Mouse (Mus musculus): ENCODE data around the gene Opcml. TPM values are rescaled to one million over a fixed set of nuclear protein-coding genes. Genes with fewer than 3 reads are reported as not detected.

Opcml gene
- polyA plus RNA-seq, 1 experiment from 2014 or later, result 36.5 TPM

- no peaks in the 10 kb centered on the region for H3K27me3 ChIP-seq (ENCODE audit: control insufficient read depth, insufficient read depth, low read length)
- no peaks in the 10 kb centered on the region for H3K36me3 ChIP-seq (ENCODE audit: control insufficient read depth, insufficient read depth, low read length)
- H3K4me1 ChIP-seq (ENCODE audit: control insufficient read depth, insufficient read depth, low read length), result no peaks in the 10 kb centered on the region
- ATAC-seq (ENCODE audit: low FRiP score, low TSS enrichment) (no peak), DNase-seq (no peak)
- no peaks in the 10 kb centered on the region for H3K9me3 ChIP-seq (ENCODE audit: control insufficient read depth, low read length)
- no peak overlapping the region for H3K27ac ChIP-seq (replicated peaks; ENCODE audit: low read depth, low read length)
- H3K4me2 ChIP-seq (ENCODE audit: low read length), result no peak overlapping the region
- H3K4me3 ChIP-seq (replicated peaks; ENCODE audit: low read depth, low read length), result no peak overlapping the region
- WGBS, result 81% methylated on average over 2 of the region's 2 CpGs
- H3K9ac ChIP-seq (replicated peaks; ENCODE audit: low read length), result no peak overlapping the region
Observed at GRCm38 (mm10) chr9:28488499-28488898, 697.9 kb downstream of the Opcml start.

GRCm38 (mm10) chr9:28489828-28490227 lies 699.3 kb downstream of the Opcml start:
- no peaks in the 10 kb centered on the region for H3K9me3 ChIP-seq (ENCODE audit: control insufficient read depth, low read length)
- H3K4me2 ChIP-seq (ENCODE audit: low read length), result no peak overlapping the region
- no peak for ATAC-seq (ENCODE audit: low FRiP score, low TSS enrichment)
- no peak overlapping the region for H3K4me3 ChIP-seq (replicated peaks; ENCODE audit: low read depth, low read length)
- no peak for DNase-seq
- H3K27ac ChIP-seq (replicated peaks; ENCODE audit: low read depth, low read length), result no peak overlapping the region
- WGBS, result 81% methylated on average over 4 of the region's 4 CpGs
- no peak overlapping the region for H3K9ac ChIP-seq (replicated peaks; ENCODE audit: low read length)
- no peaks in the 10 kb centered on the region for H3K27me3 ChIP-seq (ENCODE audit: control insufficient read depth, insufficient read depth, low read length)
- H3K4me1 ChIP-seq (ENCODE audit: control insufficient read depth, insufficient read depth, low read length), result no peaks in the 10 kb centered on the region
- no peaks in the 10 kb centered on the region for H3K36me3 ChIP-seq (ENCODE audit: control insufficient read depth, insufficient read depth, low read length)

GRCm38 (mm10) chr9:28490410-28490809 lies 699.8 kb downstream of the Opcml start:
- DNase-seq (no peak), ATAC-seq (ENCODE audit: low FRiP score, low TSS enrichment) (no peak)
- Histone ChIP-seq H3K27ac (replicated peaks; ENCODE audit: low read depth, low read length) (no peak overlapping the region), H3K9me3 (ENCODE audit: control insufficient read depth, low read length) (no peaks in the 10 kb centered on the region), H3K9ac (replicated peaks; ENCODE audit: low read length) (no peak overlapping the region), H3K4me2 (ENCODE audit: low read length) (no peak overlapping the region), H3K27me3 (ENCODE audit: control insufficient read depth, insufficient read depth, low read length) (no peaks in the 10 kb centered on the region), H3K36me3 (ENCODE audit: control insufficient read depth, insufficient read depth, low read length) (no peaks in the 10 kb centered on the region), H3K4me1 (ENCODE audit: control insufficient read depth, insufficient read depth, low read length) (no peaks in the 10 kb centered on the region), H3K4me3 (replicated peaks; ENCODE audit: low read depth, low read length) (no peak overlapping the region)
- WGBS, result 88% methylated on average over 3 of the region's 3 CpGs

GRCm38 (mm10) chr9:28499841-28500794 lies 709.5 kb downstream of the Opcml start:
- Histone ChIP-seq H3K4me2 (ENCODE audit: low read length) (no peak overlapping the region), H3K9me3 (ENCODE audit: control insufficient read depth, low read length) (no peaks in the 10 kb centered on the region), H3K36me3 (ENCODE audit: control insufficient read depth, insufficient read depth, low read length) (no peaks in the 10 kb centered on the region), H3K27me3 (ENCODE audit: control insufficient read depth, insufficient read depth, low read length) (no peaks in the 10 kb centered on the region), H3K9ac (replicated peaks; ENCODE audit: low read length) (no peak overlapping the region), H3K4me3 (replicated peaks; ENCODE audit: low read depth, low read length) (no peak overlapping the region), H3K27ac (replicated peaks; ENCODE audit: low read depth, low read length) (no peak overlapping the region), H3K4me1 (ENCODE audit: control insufficient read depth, insufficient read depth, low read length) (no peaks in the 10 kb centered on the region)
- DNase-seq (no peak), ATAC-seq (ENCODE audit: low FRiP score, low TSS enrichment) (no peak)
- WGBS, result 72% methylated on average over 12 of the region's 12 CpGs

DNA sequence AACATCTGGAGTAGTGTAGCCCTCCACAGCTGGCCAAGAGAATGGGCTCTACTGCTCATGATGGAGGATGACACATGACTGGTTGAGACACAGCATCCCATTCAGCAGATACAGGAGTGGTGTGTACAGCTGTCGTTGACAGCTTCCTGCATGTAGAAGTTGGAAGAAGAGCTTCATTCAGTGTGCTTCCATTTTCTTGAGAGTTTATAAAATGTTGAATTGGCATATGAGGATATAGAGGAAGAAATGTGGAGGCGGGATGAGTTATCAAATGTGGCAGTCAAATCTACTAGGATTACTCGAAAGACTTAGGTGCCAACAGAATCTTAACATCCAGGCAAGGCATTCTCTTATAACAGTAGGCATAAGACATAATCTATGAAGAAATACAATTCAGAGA lies 723.3 kb downstream of the Opcml start:
- no peaks in the 10 kb centered on the region for H3K9me3 ChIP-seq (ENCODE audit: control insufficient read depth, low read length)
- no peak overlapping the region for H3K9ac ChIP-seq (replicated peaks; ENCODE audit: low read length)
- ATAC-seq (ENCODE audit: low FRiP score, low TSS enrichment) (no peak), DNase-seq (no peak)
- H3K27ac ChIP-seq (replicated peaks; ENCODE audit: low read depth, low read length), result no peak overlapping the region
- WGBS, result 88% methylated on average over 3 of the region's 3 CpGs
- no peak overlapping the region for H3K4me3 ChIP-seq (replicated peaks; ENCODE audit: low read depth, low read length)
- no peaks in the 10 kb centered on the region for H3K4me1 ChIP-seq (ENCODE audit: control insufficient read depth, insufficient read depth, low read length)
- H3K4me2 ChIP-seq (ENCODE audit: low read length), result no peak overlapping the region
- H3K27me3 ChIP-seq (ENCODE audit: control insufficient read depth, insufficient read depth, low read length), result no peaks in the 10 kb centered on the region
- H3K36me3 ChIP-seq (ENCODE audit: control insufficient read depth, insufficient read depth, low read length), result no peaks in the 10 kb centered on the region

- no peaks in the 10 kb centered on the region for H3K36me3 ChIP-seq (ENCODE audit: control insufficient read depth, insufficient read depth, low read length)
- no peaks in the 10 kb centered on the region for H3K4me1 ChIP-seq (ENCODE audit: control insufficient read depth, insufficient read depth, low read length)
- no peak overlapping the region for H3K9ac ChIP-seq (replicated peaks; ENCODE audit: low read length)
- no peak for ATAC-seq (ENCODE audit: low FRiP score, low TSS enrichment)
- H3K27ac ChIP-seq (replicated peaks; ENCODE audit: low read depth, low read length), result no peak overlapping the region
- no peak overlapping the region for H3K4me2 ChIP-seq (ENCODE audit: low read length)
- DNase-seq, result no peak
- H3K9me3 ChIP-seq (ENCODE audit: control insufficient read depth, low read length), result no peaks in the 10 kb centered on the region
- WGBS, result 84% methylated on average over 1 of the region's 1 CpGs
- H3K27me3 ChIP-seq (ENCODE audit: control insufficient read depth, insufficient read depth, low read length), result no peaks in the 10 kb centered on the region
- no peak overlapping the region for H3K4me3 ChIP-seq (replicated peaks; ENCODE audit: low read depth, low read length)
Observed at GRCm38 (mm10) chr9:28533191-28533590, 742.6 kb downstream of the Opcml start.

DNA sequence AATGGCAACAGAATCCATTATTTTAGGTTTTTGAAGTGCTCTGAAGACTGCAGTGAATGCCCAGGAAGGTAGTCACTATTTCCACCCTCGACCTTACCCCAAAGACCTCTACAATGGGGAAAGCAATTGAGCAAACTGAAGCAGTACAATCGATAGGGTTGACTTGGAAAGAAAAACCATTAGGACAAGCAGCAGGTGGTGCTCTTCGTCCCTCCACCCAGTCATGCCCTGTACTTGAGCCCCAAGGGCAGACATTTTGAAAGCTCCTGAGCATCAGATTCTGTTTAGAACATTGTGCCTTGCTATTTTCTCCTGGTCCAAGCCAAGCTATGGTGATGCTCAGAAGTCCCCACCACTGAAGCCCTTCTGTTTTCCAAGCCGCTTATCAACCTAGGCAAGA lies 744.4 kb downstream of the Opcml start:
- Histone ChIP-seq H3K9me3 (ENCODE audit: control insufficient read depth, low read length) (no peaks in the 10 kb centered on the region), H3K27ac (replicated peaks; ENCODE audit: low read depth, low read length) (no peak overlapping the region), H3K27me3 (ENCODE audit: control insufficient read depth, insufficient read depth, low read length) (no peaks in the 10 kb centered on the region), H3K9ac (replicated peaks; ENCODE audit: low read length) (no peak overlapping the region), H3K4me1 (ENCODE audit: control insufficient read depth, insufficient read depth, low read length) (no peaks in the 10 kb centered on the region), H3K4me2 (ENCODE audit: low read length) (no peak overlapping the region), H3K36me3 (ENCODE audit: control insufficient read depth, insufficient read depth, low read length) (no peaks in the 10 kb centered on the region), H3K4me3 (replicated peaks; ENCODE audit: low read depth, low read length) (no peak overlapping the region)
- no peak for ATAC-seq (ENCODE audit: low FRiP score, low TSS enrichment)
- 93% methylated on average over 4 of the region's 4 CpGs for WGBS
- DNase-seq, result no peak

GRCm38 (mm10) chr9:28536637-28537036 lies 746.1 kb downstream of the Opcml start:
- Histone ChIP-seq H3K27me3 (ENCODE audit: control insufficient read depth, insufficient read depth, low read length) (no peaks in the 10 kb centered on the region), H3K9ac (replicated peaks; ENCODE audit: low read length) (no peak overlapping the region), H3K27ac (replicated peaks; ENCODE audit: low read depth, low read length) (no peak overlapping the region), H3K36me3 (ENCODE audit: control insufficient read depth, insufficient read depth, low read length) (no peaks in the 10 kb centered on the region), H3K4me3 (replicated peaks; ENCODE audit: low read depth, low read length) (no peak overlapping the region), H3K9me3 (ENCODE audit: control insufficient read depth, low read length) (no peaks in the 10 kb centered on the region), H3K4me2 (ENCODE audit: low read length) (no peak overlapping the region), H3K4me1 (ENCODE audit: control insufficient read depth, insufficient read depth, low read length) (no peaks in the 10 kb centered on the region)
- WGBS, result 75% methylated on average over 4 of the region's 4 CpGs
- DNase-seq, result no peak
- ATAC-seq (ENCODE audit: low FRiP score, low TSS enrichment), result no peak

DNA sequence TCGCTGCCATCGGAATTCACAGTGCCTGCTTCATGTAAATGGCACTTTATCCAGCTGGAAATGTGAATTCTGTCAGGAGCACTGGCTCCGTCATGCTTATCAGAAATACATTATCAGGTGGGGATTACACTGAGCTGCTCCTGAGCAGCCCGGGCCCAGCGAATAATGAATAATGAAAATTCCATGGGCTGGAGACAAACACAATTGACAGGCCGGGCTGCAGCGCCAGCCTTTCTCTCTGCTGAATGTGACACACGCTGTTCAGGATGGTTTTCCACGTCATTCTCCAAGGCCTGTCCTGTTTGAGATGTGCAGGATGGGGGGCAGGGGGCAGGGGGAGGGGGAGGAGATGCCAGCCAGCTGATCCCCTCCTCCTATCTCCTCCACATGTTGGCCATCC lies 757.6 kb downstream of the Opcml start:
- Histone ChIP-seq H3K9ac (replicated peaks; ENCODE audit: low read length) (peak overlapping the region; percentile 36; the same call in 1 of the 2 replicates), H3K27me3 (ENCODE audit: control insufficient read depth, insufficient read depth, low read length) (no peaks in the 10 kb centered on the region), H3K27ac (replicated peaks; ENCODE audit: low read depth, low read length) (peak overlapping the region; percentile 83), H3K4me1 (ENCODE audit: control insufficient read depth, insufficient read depth, low read length) (peaks cover 11% of the 10 kb centered on the region), H3K9me3 (ENCODE audit: control insufficient read depth, low read length) (no peaks in the 10 kb centered on the region), H3K36me3 (ENCODE audit: control insufficient read depth, insufficient read depth, low read length) (no peaks in the 10 kb centered on the region), H3K4me2 (ENCODE audit: low read length) (peak overlapping the region; percentile 36), H3K4me3 (replicated peaks; ENCODE audit: low read depth, low read length) (no peak overlapping the region)
- ATAC-seq (ENCODE audit: low FRiP score, low TSS enrichment) (peak; percentile 67; the same call in 1 of the 2 replicates), DNase-seq (peak; percentile 78)
- 3% methylated on average over 9 of the region's 9 CpGs for WGBS
